Mouse (Mus musculus) lung, embryonic 15.5 days (tissue): ENCODE results near the gene Ucn2. TPM values are rescaled to one million over a fixed set of nuclear protein-coding genes. Genes with fewer than 3 reads are reported as not detected.

Experiments used
- microRNA counts: library from miRNA; unstranded; fragments of <30 nt; microRNA quantifications from one replicate; lab custom pipeline; 2016
- microRNA-seq: library from miRNA; unstranded; fragments of <30 nt; microRNA quantifications from one replicate; pipeline ENCODE4, GENCODE M21; 2016
- polyA plus RNA-seq: library from polyadenylated mRNA; unstranded; fragments of >200 nt; fragmentation: Nextera tagmentation; extraction: Ambion mirVana; gene quantifications from 2 replicates; pipeline ENCODE4 v1.2.1, GENCODE M21; 2015

Gene Ucn2
- polyA plus RNA-seq, 1 experiment from 2014 or later = not detected

MicroRNAs within 50 kb of the gene (microRNA counts, 519-probe panel; counts per million panel counts)
- microRNA mmu-miR-711 (lab: Ali Mortazavi, UCI) = 19.7 counts per million

Small RNA genes lying within 50 kb of the gene (microRNA-seq; reads per million reads assigned to microRNA genes)
- not detected for gene Mir711

Other genes starting within 250 kb of the Ucn2 start
- gene Ip6k2, start 202.2 kb upstream of the Ucn2 start, polyA plus RNA-seq = 72.5 and 74.7 TPM in 2 replicates
- gene Nckipsd, start 177.6 kb upstream of the Ucn2 start, polyA plus RNA-seq = 15.3 and 16.6 TPM in 2 replicates
- 0.14 and 0.15 TPM in 2 replicates for gene Celsr3, start 159.7 kb upstream of the Ucn2 start, polyA plus RNA-seq
- 7.8 and 10.4 TPM in 2 replicates for gene Slc26a6, start 132.7 kb upstream of the Ucn2 start, polyA plus RNA-seq
- 0.25 TPM in 1 of 2 replicates, not detected in the other for gene Tmem89, start 71.4 kb upstream of the Ucn2 start, polyA plus RNA-seq
- 437 and 446 TPM in 2 replicates for gene Uqcrc1, start 49.4 kb upstream of the Ucn2 start, polyA plus RNA-seq
- 0.86 and 1.0 TPM in 2 replicates for gene Col7a1, start 32.4 kb upstream of the Ucn2 start, polyA plus RNA-seq
- gene Pfkfb4, start 5.8 kb downstream of the Ucn2 start, polyA plus RNA-seq = 10.2 and 11.3 TPM in 2 replicates
- gene Shisa5, start 52.6 kb downstream of the Ucn2 start, polyA plus RNA-seq = 83.2 and 98.3 TPM in 2 replicates
- gene Trex1, start 73.7 kb downstream of the Ucn2 start, polyA plus RNA-seq = 12.7 and 14.0 TPM in 2 replicates
- gene Atrip, start 88.1 kb downstream of the Ucn2 start, polyA plus RNA-seq = 26.4 and 27.0 TPM in 2 replicates
- gene Ccdc51, start 96.5 kb downstream of the Ucn2 start, polyA plus RNA-seq = 11.2 and 11.5 TPM in 2 replicates
- 519 and 556 TPM in 2 replicates for gene Tma7, start 96.6 kb downstream of the Ucn2 start, polyA plus RNA-seq
- 18.2 and 18.4 TPM in 2 replicates for gene Plxnb1, start 109.4 kb downstream of the Ucn2 start, polyA plus RNA-seq
- gene Fbxw21, start 176.0 kb downstream of the Ucn2 start, polyA plus RNA-seq = not detected in 2 replicates
- not detected in 2 replicates for gene Fbxw13, start 210.0 kb downstream of the Ucn2 start, polyA plus RNA-seq
- not detected in 2 replicates for gene Fbxw20, start 248.7 kb downstream of the Ucn2 start, polyA plus RNA-seq